9 mouse cellular contexts compared by ENCODE assay signal in genomic region chr19:17030276-17030675, GRCm38 (mm10).
A peak's percentile ranks its signal among the peaks of the same experiment; 100 is the strongest.
DNase-seq lines count a peak whose midpoint lies in the region; ATAC-seq and TF ChIP-seq lines count a peak whose summit lies in the region.
"Had no signal": no experiment of that assay in that cellular context is flagged by ENCODE, and none has a peak within 500 bp of the region (broad histone marks: within the 10 kb centered on the region; RNA-seq: fewer than 3 reads in every experiment).

No protein-coding gene starts in this region.

- DNase-seq in CD4-positive, CD25-positive, alpha-beta regulatory T cell, adult 2 months (ENCODE audit: low read depth, low spot score), result peak; percentile 40
- DNase-seq in CH12.LX (ENCODE audit: extremely low read depth), result peak; percentile 63
- DNase-seq in c-Kit-negative CD71-positive TER-119-positive erythroid progenitor cells, embryonic 14.5 days (ENCODE audit: low read depth, low spot score), result peak; percentile 16
- peak; percentile 73 for DNase-seq in forebrain, postnatal 0 days
- peak; percentile 9 to 76 for DNase-seq in layer of hippocampus, adult 18-20 months (ENCODE audit: low spot score in 2 of 2)
- peak; percentile 41 to 72 for DNase-seq in lung, postnatal 4 days
- peak; percentile 9 for DNase-seq in skeletal muscle tissue, adult 2 months (ENCODE audit: low read depth, low spot score)

- no peak for TF ChIP-seq EP300 in CH12.LX (IDR thresholded peaks at IDR 0.05; ENCODE audit: low read length)

- H3K4me2 ChIP-seq in CH12.LX (ENCODE audit: insufficient read depth, low read depth, poor library complexity, severe bottlenecking), result no peak overlapping the region
- no peak overlapping the region for H3K4me2 ChIP-seq in forebrain, postnatal 0 days (ENCODE audit: low read depth)
- H3K4me2 ChIP-seq: limb, embryonic 15.5 days had no signal

- no peak for ATAC-seq in CD4-positive, CD25-positive, alpha-beta regulatory T cell, adult 4 months
- ATAC-seq in forebrain, postnatal 0 days, result peak; percentile 53

- peak; percentile 92 for TF ChIP-seq RAD21 in CH12.LX (IDR thresholded peaks at IDR 0.05; ENCODE audit: low read depth, low read length)

- dilution Hi-C loops in CH12.LX (cut with MboI; ENCODE audit: extremely low pct_ligation_motif_present, extremely low pct_unique_long_range_greater_than_20kb, low sequenced_read_pairs), result no loop called here

- H3K4me1 ChIP-seq in CH12.LX (ENCODE audit: control insufficient read depth in 1 of 2, insufficient read depth in 2 of 2), result peaks cover 0 to 8% of the 10 kb centered on the region in 2 experiments; a peak in 1 of 4 replicates
- H3K4me1 ChIP-seq in forebrain, postnatal 0 days (ENCODE audit: insufficient read depth), result no peaks in the 10 kb centered on the region
- H3K4me1 ChIP-seq: limb, embryonic 15.5 days had no signal

- H3K27me3 ChIP-seq in CH12.LX (replicated peaks), result no peaks in the 10 kb centered on the region
- no peaks in the 10 kb centered on the region; the same call in 1 of the 2 replicates for H3K27me3 ChIP-seq in forebrain, postnatal 0 days (ENCODE audit: insufficient read depth, low read length)
- H3K27me3 ChIP-seq: limb, embryonic 15.5 days had no signal

- no peak overlapping the region for H3K27ac ChIP-seq in CH12.LX (ENCODE audit: insufficient read depth, low read depth)
- no peak overlapping the region for H3K27ac ChIP-seq in forebrain, postnatal 0 days (ENCODE audit: low read depth, low read length)
- H3K27ac ChIP-seq: limb, embryonic 15.5 days had no signal

- 1% methylated on average over 3 of the region's 3 CpGs for WGBS in forebrain, postnatal 0 days

- no peak for TF ChIP-seq POLR2A in CH12.LX (IDR thresholded peaks at IDR 0.05; ENCODE audit: low read depth, low read length)

- no peak overlapping the region for H3K4me3 ChIP-seq in CH12.LX (replicated peaks in 1 of 3; ENCODE audit: low read depth in 2 of 3, low read length in 2 of 3, poor library complexity in 1 of 3)
- H3K4me3 ChIP-seq in forebrain, postnatal 0 days (ENCODE audit: low read depth, low read length), result no peak overlapping the region
- H3K4me3 ChIP-seq: limb, embryonic 15.5 days had no signal

- H3K9ac ChIP-seq in CH12.LX (ENCODE audit: insufficient read depth, low read depth), result no peak overlapping the region
- H3K9ac ChIP-seq in forebrain, postnatal 0 days, result no peak overlapping the region
- H3K9ac ChIP-seq: limb, embryonic 15.5 days had no signal

- no peaks in the 10 kb centered on the region for H3K79me2 ChIP-seq in CH12.LX (replicated peaks; ENCODE audit: control insufficient read depth, extremely low read depth, insufficient read depth, poor library complexity, severe bottlenecking)

- no peaks in the 10 kb centered on the region for H3K36me3 ChIP-seq in CH12.LX (replicated peaks in 1 of 2; ENCODE audit: control insufficient read depth in 1 of 2, insufficient read depth in 1 of 2, low read length in 1 of 2)
- H3K36me3 ChIP-seq in forebrain, postnatal 0 days (ENCODE audit: insufficient read depth), result no peaks in the 10 kb centered on the region
- H3K36me3 ChIP-seq: limb, embryonic 15.5 days had no signal

- TF ChIP-seq CTCF in CH12.LX (conservative IDR thresholded peaks at IDR 0.05 in 1 of 2, IDR thresholded peaks at IDR 0.05 in 1 of 2; ENCODE audit: low read depth in 2 of 2, low read length in 2 of 2), result peak; percentile 89 to 93
- TF ChIP-seq CTCF in forebrain, postnatal 0 days (IDR thresholded peaks at IDR 0.05; ENCODE audit: low read depth), result peak; percentile 89

- in situ Hi-C loops in CH12.LX (cut with MboI; ENCODE audit: low pct_ligation_motif_present, low pct_unique_long_range_greater_than_20kb, low sequenced_read_pairs), result loop anchor here (25.0 kb wide), 1 partner anchor 218 kb away; no protein-coding TSS in a partner anchor

- H3K9me3 ChIP-seq in CH12.LX (replicated peaks; ENCODE audit: low read length), result no peaks in the 10 kb centered on the region
- no peaks in the 10 kb centered on the region for H3K9me3 ChIP-seq in forebrain, postnatal 0 days (ENCODE audit: low read length)
- H3K9me3 ChIP-seq: limb, embryonic 15.5 days had no signal

TF ChIP-seq in CH12.LX, 34 proteins besides CTCF, POLR2A, EP300 and RAD21:
- TF ChIP-seq JUN (IDR thresholded peaks at IDR 0.05; ENCODE audit: insufficient read depth, low read depth, low read length), result no peak
- peak; percentile 31; the same call in 1 of the 2 replicates for TF ChIP-seq ZC3H11A (IDR thresholded peaks at IDR 0.05; ENCODE audit: low read depth, low read length)
- no peak for TF ChIP-seq USF2 (conservative IDR thresholded peaks at IDR 0.05; ENCODE audit: low read depth, low read length)
- no peak for TF ChIP-seq POLR2AphosphoS2 (IDR thresholded peaks at IDR 0.05; ENCODE audit: low read depth, low read length)
- TF ChIP-seq MAZ (IDR thresholded peaks at IDR 0.05; ENCODE audit: low read depth, low read length), result no peak
- TF ChIP-seq MAX (IDR thresholded peaks at IDR 0.05; ENCODE audit: low read length), result no peak
- no peak for TF ChIP-seq RCOR1 (conservative IDR thresholded peaks at IDR 0.05; ENCODE audit: low read depth, low read length)
- no peak for TF ChIP-seq MEF2A (IDR thresholded peaks at IDR 0.05; ENCODE audit: borderline replicate concordance, low read depth, low read length)
- peak; percentile 89 for TF ChIP-seq SMC3 (IDR thresholded peaks at IDR 0.05; ENCODE audit: low read depth, low read length)
- TF ChIP-seq HCFC1 (IDR thresholded peaks at IDR 0.05; ENCODE audit: low read depth, low read length), result no peak
- TF ChIP-seq ZNF384 (IDR thresholded peaks at IDR 0.05; ENCODE audit: low read depth, low read length), result peak; percentile 59; the same call in 1 of the 2 replicates

Comparison
In these comparisons a context has a peak if more than half of its experiments do, and no peak if none do; other contexts are left out.
1. DNase-seq: peak in every context shown above with its lines; median percentile 73 in forebrain, postnatal 0 days; 63 in CH12.LX; 56 in lung, postnatal 4 days; 42 in layer of hippocampus, adult 18-20 months; 40 in CD4-positive, CD25-positive, alpha-beta regulatory T cell, adult 2 months; 16 in c-Kit-negative CD71-positive TER-119-positive erythroid progenitor cells, embryonic 14.5 days; 9 in skeletal muscle tissue, adult 2 months.